12 mouse cellular contexts compared by ENCODE assay signal in the genomic region with DNA sequence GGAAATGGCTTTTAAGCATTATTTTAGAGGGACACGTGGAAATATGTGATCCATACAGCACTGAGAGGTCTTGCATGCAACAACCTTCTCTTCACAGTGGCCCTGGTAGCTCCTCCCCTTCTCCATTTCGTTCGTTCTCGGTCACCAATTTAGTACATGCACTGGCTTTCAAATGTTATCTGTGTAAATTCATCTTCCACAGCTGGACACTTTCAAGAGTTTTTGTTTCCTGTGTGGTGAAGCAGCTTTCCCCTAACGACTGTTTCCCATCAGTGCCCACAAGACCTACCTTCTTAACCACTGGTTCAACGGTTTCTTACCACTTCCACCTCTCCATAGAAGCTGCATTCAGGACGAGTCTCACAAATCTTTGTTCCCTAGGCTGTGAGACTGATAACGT.
DNase-seq lines count a peak whose midpoint lies in the region; ATAC-seq and TF ChIP-seq lines count a peak whose summit lies in the region.
"Had no signal": no experiment of that assay in that cellular context is flagged by ENCODE, and none has a peak within 500 bp of the region (broad histone marks: within the 10 kb centered on the region; RNA-seq: fewer than 3 reads in every experiment).

No protein-coding gene starts in this region.

- no peak for TF ChIP-seq POLR2A in thymus, adult 2 months (IDR thresholded peaks at IDR 0.05; ENCODE audit: control insufficient read depth, extremely low read depth, insufficient read depth, low read length, poor library complexity)

- no peak for TF ChIP-seq CTCF in liver, postnatal 0 days (IDR thresholded peaks at IDR 0.05; ENCODE audit: low read depth)
- TF ChIP-seq CTCF in thymus, adult 2 months (IDR thresholded peaks at IDR 0.05; ENCODE audit: borderline replicate concordance, control insufficient read depth, extremely low read depth, insufficient read depth, low read length, poor library complexity), result no peak
- no peak for TF ChIP-seq CTCF in layer of hippocampus, adult 2 months (conservative IDR thresholded peaks at IDR 0.05)

- no peaks in the 10 kb centered on the region for H3K9me3 ChIP-seq in liver, postnatal 0 days (ENCODE audit: low read length)
- H3K9me3 ChIP-seq: heart, embryonic 10.5 days; hindbrain, embryonic 13.5 days had no signal

- peak; percentile 53 for DNase-seq in c-Kit-positive CD71-negative TER-119-negative erythroid progenitor cells, embryonic 14.5 days (ENCODE audit: low read depth)
- peak; percentile 20 for DNase-seq in liver, postnatal 0 days
- peak; percentile 75 for DNase-seq in thymus, adult 2 months
- DNase-seq in layer of hippocampus, adult 2 months (ENCODE audit: low spot score in 2 of 2), result no peak
- no peak for DNase-seq in layer of hippocampus, postnatal 36 days
- DNase-seq in heart, postnatal 14 days, result no peak
- DNase-seq: kidney, adult 8-10 months had no signal

- H3K36me3 ChIP-seq in liver, postnatal 0 days (replicated peaks; ENCODE audit: insufficient read depth, low read length), result no peaks in the 10 kb centered on the region
- H3K36me3 ChIP-seq in thymus, adult 2 months (ENCODE audit: control insufficient read depth, insufficient read depth, low read length), result no peaks in the 10 kb centered on the region
- H3K36me3 ChIP-seq: heart, embryonic 10.5 days; hindbrain, embryonic 13.5 days had no signal

- H3K27ac ChIP-seq in liver, postnatal 0 days (ENCODE audit: low read depth), result peak overlapping the region; percentile 71
- H3K27ac ChIP-seq in thymus, adult 2 months (ENCODE audit: control insufficient read depth, insufficient read depth, low read length), result peak overlapping the region; percentile 100; the same call in 1 of the 2 replicates
- H3K27ac ChIP-seq in layer of hippocampus, adult 2 months, result no peak overlapping the region
- H3K27ac ChIP-seq: heart, embryonic 10.5 days; hindbrain, embryonic 13.5 days had no signal

- WGBS in liver, postnatal 0 days (ENCODE audit: insufficient replicate concordance), result 22% methylated on average over 8 of the region's 8 CpGs
- 3% methylated on average over 8 of the region's 8 CpGs for WGBS in thymus, adult 2 months

- peak; percentile 62 for TF ChIP-seq EP300 in liver, postnatal 0 days (IDR thresholded peaks at IDR 0.05; ENCODE audit: low read depth)

- no peak overlapping the region for H3K4me3 ChIP-seq in liver, postnatal 0 days (ENCODE audit: low read depth, low read length)
- no peak overlapping the region for H3K4me3 ChIP-seq in thymus, adult 2 months (ENCODE audit: control insufficient read depth, insufficient read depth, low read length)
- no peak overlapping the region for H3K4me3 ChIP-seq in layer of hippocampus, adult 2 months
- H3K4me3 ChIP-seq: erythroblast, embryonic 14.5 days; heart, embryonic 10.5 days; hindbrain, embryonic 13.5 days had no signal

- H3K9ac ChIP-seq in liver, postnatal 0 days (replicated peaks), result no peak overlapping the region
- H3K9ac ChIP-seq: hindbrain, embryonic 13.5 days had no signal

- peak; percentile 61 for ATAC-seq in CD4-positive, CD25-positive, alpha-beta regulatory T cell, adult 4 months
- peak; percentile 78 for ATAC-seq in liver, postnatal 0 days
- ATAC-seq in inflammation-experienced regulatory T-cells, adult 6 months, result no peak

- intact Hi-C loops in heart, postnatal 14 days (cut with DNase I), result no loop called here

- no peaks in the 10 kb centered on the region for H3K4me1 ChIP-seq in liver, postnatal 0 days (ENCODE audit: insufficient read depth)
- peaks cover 4% of the 10 kb centered on the region for H3K4me1 ChIP-seq in thymus, adult 2 months (replicated peaks; ENCODE audit: control insufficient read depth, insufficient read depth, low read length)
- H3K4me1 ChIP-seq: heart, embryonic 10.5 days; hindbrain, embryonic 13.5 days had no signal

- H3K27me3 ChIP-seq in liver, postnatal 0 days (ENCODE audit: insufficient read depth, low read length), result no peaks in the 10 kb centered on the region
- H3K27me3 ChIP-seq in thymus, adult 2 months (ENCODE audit: control insufficient read depth, insufficient read depth, low read length), result no peaks in the 10 kb centered on the region
- H3K27me3 ChIP-seq: hindbrain, embryonic 13.5 days had no signal

- H3K4me2 ChIP-seq in liver, postnatal 0 days (ENCODE audit: low read depth, low read length), result peak overlapping the region; percentile 58
- H3K4me2 ChIP-seq: hindbrain, embryonic 13.5 days had no signal

Comparison
In these comparisons a context has a peak if more than half of its experiments do, and no peak if none do; other contexts are left out.
1. DNase-seq: peak in c-Kit-positive CD71-negative TER-119-negative erythroid progenitor cells, embryonic 14.5 days (single experiment), liver, postnatal 0 days (single experiment) and thymus, adult 2 months (single experiment); none in layer of hippocampus, adult 2 months (0 of 2), layer of hippocampus, postnatal 36 days (0 of 2) and heart, postnatal 14 days (0 of 2).